Mouse (Mus musculus): ENCODE results near the gene Mettl7a2.
"Not testable (repeated sequence)": the region's sequence is repeated elsewhere in the genome, so short reads cannot be mapped to it uniquely, and the experiment has no call there.

Mettl7a2 gene

DNA sequence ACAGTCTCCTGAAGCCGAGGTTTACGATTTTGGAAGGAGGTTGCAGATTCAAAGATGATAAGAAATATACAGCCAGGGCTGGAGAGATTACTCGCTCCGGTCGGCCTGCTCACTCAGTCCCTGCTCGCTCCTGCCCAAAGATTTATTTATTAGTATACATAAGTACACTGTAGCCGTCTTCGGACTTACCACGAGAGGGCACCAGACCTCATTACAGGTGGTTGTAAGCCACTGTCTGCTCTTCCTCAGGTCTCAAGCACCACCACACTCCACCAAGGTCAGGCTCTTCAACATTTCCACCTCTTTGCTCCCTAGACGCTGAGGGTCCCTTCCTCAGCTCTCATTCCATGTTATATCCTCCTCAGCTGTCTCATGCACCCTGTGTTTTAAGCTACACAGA is 15.2 kb upstream of the Mettl7a2 start:
- DNase-seq (ENCODE audit: low read depth, low spot score): not testable (repeated sequence)

DNA sequence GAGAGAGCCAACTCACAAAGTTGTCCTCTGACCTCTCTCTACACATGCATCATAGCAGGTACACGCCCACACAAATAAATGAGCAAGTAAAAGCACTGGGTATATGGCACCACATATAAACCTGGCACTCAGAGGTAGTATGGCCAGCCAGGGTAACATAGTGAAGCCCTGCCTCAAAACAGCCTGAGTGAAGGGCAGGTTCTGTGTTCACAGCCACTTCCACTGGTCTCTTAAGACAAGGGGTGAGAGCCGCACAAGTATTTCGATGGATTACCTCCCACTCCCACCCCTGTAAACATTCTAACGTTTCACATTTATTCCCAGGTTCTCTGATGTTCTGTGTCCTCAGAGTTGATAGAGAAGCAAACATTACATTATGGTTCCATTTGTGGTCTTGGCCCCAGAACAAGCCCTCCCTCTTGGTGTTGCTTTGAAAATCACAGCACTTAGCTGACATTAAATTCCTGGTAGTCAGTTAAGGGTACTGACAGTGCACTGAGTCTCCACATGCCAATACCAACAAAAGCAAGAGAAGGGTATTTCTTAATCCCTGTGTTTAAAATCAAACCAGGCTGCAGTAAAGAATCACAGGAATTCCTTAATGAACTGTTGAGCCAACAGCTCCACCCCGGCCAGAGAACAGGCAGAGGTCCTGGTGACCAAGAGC is 11.6 kb upstream of the Mettl7a2 start:
- DNase-seq (ENCODE audit: low read depth, low spot score): not testable (repeated sequence)

DNA sequence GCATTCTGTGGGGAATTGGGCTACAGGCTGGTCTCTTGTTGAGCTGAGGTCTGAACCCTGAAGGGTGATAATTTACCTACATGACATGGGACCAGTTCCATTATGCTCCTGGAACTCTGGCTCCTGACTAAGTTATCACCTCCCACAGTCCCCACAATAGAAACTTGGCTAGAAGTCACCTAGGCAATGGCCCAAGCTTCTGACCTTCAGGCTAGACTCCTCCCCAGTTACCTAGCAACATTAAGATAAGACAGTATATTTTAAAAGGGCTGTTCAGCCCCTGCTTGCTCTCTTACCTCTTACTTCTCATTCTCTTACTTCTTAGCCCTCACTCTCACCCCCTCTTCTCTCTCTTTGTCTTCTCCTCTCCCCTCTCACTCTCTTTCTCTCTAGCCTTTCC is 7.5 kb upstream of the Mettl7a2 start:
- DNase-seq (ENCODE audit: low read depth, low spot score): no peak

DNA sequence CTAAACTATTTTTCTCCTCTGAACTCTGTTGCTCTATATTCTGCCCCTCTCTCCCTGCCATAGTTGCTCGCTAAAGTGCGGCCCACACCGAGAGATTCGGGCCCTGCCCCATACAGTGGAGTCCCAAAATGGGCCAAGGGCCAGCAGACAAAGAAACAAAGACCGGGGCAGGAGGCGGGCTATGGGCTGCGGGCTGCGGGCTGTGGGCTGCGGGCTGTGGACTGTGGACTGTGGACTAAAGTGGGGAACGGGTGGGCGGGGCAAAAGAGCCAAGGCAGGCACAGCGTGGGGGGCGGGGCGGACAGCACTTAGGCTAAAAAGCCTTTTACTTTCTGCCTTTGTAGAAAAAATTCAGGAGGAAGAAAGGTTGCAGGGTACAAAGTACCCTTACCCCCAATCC is 6.2 kb upstream of the Mettl7a2 start:
- DNase-seq (ENCODE audit: low read depth, low spot score): no peak

DNA sequence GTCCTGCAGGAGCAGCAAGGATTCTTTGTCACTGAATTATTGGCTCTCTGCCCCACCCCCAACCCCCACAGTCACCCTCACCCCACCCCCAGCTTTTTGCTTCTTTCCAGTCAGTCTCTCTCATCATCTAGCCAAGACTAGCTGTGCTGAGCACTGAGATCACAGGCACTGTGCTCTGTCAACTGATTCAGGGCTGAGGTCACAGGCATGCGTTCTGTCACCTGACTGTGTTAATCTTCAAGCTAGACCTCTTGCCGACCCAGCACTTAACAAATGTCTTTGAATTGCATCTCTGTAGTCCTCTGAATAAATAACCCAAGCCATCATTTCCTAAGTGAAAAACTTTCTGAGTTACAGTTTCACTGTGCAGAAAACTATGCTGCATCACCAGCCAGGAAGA is 3.5 kb upstream of the Mettl7a2 start:
- DNase-seq (ENCODE audit: low read depth, low spot score): no peak

DNA sequence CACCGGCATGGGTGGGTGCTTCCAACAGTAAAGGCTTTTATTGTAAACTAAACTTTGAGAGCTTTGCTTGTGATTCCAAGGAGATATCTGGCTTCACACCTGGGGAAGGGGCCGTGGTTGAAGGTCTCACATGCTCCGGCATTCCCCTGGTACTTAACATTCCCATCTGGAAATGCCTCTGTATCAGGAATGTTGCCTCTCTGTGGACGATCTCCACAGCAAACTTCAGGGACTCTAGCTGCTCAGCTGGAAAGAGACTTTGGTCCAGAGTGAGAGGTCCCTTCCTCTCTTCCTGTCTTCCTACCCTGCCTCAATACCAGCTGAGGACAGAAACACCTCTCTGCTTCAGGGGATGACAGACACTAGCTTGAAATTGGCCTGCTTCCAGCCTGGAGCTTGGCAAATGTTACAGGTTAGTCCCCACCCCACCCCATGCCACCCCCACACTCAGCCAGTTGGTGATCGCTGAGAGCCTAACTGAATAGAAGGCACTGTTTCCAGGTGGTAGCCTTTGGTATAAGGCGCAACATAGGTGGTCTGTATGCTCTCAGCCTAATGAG is 1.4 kb upstream of the Mettl7a2 start:
- no peak for DNase-seq (ENCODE audit: low read depth, low spot score)

DNA sequence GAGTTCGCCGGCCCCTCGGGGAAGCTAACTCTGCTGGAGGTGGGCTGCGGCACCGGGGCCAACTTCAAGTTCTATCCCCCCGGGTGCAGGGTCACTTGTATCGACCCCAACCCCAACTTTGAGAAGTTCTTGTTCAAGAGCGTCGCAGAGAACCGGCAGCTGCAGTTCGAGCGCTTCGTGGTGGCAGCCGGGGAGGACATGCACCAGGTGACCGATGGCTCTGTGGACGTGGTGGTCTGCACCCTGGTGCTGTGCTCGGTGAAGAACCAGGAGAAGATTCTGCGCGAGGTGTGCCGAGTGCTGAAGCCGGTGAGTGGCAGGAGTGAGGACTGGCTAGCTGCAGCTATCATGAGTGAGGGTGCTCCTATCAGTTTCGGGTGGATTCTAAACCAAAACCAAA is 399 bp downstream of the Mettl7a2 start:
- not testable (repeated sequence) for DNase-seq (ENCODE audit: low read depth, low spot score)

DNA sequence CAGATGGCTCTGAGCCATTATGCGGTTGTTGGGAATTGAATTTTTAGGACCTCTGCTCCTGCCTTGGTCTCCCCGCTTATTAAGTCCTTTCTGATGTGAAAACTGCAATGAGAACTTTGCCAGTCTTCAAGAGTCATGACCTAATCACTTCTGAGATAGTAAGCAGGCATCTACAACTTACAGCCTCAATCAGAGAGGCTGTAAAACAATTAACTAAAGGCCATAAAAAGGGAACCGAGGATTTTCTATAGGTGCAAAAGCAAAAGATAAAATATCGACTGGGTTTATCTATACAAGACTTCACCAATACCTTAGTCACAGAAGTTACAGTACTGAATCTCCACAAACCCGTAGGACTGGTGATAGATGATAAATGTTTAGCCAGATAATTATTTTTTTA is 2.9 kb downstream of the Mettl7a2 start:
- DNase-seq (ENCODE audit: low read depth, low spot score): no peak

DNA sequence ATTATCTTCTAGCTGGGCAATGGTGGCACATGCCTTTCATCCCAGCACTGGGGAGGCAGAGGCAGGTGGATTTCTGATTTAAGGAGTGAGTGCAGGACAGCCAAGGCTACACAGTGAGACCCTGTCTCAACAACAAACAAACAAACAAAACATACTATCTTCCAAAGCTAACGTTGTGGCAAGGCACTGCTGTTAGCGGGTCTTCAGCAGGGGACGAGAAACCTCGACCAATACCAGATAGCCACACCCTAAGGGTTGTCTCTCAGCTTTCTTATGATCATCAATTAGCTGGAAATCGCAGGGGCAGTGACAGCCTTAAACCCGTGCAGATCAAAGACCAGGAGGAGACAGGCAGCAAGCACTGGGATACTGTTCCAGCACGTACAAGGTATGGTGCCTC is 11.2 kb downstream of the Mettl7a2 start, which contains the start of gene Higd1c:
Gene Higd1c, plus strand, starts transcription at position 301 of the 400 bp plus-strand sequence.
- DNase-seq (ENCODE audit: low read depth, low spot score): no peak

DNA sequence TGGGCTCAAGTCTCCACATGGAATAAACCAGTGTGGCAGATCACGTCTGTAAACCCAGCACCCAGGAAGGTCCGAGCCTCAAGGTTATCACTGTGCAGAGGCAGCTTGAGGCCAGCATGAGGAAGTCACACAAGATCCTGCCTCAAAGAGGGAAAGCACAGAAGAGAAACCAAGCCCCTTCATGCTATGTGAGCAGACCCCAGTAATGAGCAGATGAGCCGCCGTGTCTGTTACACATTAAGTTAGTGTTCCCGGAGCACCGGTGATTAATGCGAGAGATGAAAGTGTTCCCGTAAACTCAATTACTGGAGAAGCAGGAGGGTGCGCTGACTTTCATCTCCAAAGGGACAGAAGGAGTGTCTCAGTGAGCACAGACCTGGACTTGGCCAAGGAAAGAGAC is 13.0 kb downstream of the Mettl7a2 start:
- DNase-seq (ENCODE audit: low read depth, low spot score): not testable (repeated sequence)

DNA sequence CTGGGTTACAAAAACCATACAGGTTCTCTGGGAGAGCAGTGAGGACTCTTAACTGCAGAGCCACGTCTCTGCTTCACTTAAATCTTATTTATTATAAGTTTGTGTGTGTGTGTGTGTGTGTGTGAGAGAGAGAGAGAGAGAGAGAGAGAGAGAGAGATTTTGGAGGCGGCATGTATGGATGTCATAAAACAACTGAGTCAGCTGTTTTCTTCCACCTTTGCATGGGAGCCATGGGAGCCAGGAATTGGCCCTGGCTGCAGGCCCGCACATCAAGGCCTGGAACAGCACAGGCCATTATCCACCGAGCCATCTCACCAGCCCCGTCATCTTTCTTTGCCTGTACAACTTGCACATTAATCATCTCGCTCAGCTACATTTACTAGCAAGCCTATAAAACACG is 14.1 kb downstream of the Mettl7a2 start:
- DNase-seq (ENCODE audit: low read depth, low spot score): no peak

DNA sequence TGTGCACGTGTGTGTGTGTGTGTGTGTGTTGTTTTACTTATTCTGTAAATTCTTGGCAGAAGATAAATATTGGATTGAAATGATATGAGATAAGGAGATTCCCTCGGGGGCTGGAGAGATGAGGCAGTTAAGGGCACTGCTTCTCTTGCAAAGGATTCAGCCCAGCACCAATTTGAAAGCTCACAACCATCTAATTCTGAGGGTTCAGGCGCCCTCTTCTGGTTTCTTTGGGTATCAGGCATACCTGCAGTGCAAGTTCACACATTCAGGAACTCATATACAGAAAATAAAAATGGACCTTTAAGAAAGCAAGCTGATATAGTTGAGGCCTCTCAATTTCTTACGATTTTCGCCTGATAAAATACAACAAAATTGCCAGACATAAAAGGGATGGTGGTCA is 22.1 kb downstream of the Mettl7a2 start:
- peak; percentile 38 for DNase-seq (ENCODE audit: low read depth, low spot score)

DNA sequence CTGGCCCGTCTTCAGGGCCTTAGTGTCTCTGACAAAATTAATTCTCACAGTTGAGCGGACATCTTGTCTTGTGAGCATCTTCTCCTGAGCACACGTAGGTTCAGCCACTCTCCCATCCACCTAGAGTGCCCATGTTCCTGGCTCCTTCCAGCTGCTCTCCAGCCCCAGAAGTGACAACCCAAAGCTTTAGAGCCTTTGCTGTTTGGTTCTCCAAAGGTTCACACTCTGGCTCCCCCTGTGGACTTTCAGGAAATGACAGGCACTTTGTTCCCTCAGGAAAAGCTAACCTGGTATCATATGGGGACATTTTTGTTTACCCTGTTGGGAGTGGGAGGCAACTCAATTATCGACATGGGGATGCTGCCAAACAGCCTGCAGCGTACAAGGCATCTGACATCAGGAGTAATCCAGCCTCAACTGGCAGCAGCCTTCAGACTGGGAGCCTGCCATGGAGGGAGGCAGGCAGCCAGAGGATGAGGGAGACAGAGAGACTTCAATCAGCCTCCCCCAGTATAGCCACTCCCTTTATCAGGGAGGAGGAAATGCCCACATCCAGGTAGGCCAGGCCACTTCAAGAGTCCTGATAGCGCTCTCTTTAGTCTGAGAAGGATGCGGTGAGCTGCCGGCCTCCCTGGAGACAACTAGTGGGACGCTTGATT is 25.0 kb downstream of the Mettl7a2 start:
- not testable (repeated sequence) for DNase-seq (ENCODE audit: low read depth, low spot score)

DNA sequence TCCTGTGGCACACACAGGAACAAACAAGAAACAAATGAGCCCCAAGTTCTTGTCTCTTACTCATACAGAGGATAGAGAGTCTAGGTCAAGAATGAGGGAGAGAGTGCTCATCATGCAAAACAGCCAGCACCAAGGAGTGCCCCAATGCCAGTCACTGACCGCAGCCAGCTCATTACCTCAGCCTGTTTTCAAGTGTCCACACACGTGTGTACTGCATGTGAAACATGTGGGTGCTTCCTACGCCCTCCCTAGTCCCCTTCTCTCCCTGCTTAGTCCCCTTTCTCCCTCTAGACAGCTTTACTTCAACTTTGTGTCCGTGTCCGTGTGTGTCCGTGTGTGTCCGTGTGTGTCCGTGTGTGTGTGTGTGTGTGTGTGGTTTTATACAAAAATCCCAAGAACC is 26.7 kb downstream of the Mettl7a2 start:
- no peak for DNase-seq (ENCODE audit: low read depth, low spot score)

DNA sequence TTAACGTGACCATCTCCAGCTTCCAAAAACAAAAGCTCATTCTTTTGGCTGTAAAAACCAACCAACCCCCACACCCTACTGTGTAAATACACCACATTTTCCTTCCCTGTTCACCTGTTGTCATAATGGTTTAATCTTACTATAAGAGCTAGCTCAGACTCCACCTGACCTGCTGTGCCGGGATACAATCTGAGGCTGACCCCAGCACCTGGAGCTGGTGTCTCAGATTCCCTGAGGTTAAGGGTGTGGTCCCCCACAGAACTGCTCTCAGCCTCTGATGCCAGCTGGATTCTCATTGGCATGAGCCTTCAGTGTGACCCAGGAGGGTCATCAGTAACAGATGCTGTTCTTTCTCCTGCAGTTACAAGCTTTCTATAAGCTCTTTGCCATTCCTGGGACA is 27.1 kb downstream of the Mettl7a2 start:
- no peak for DNase-seq (ENCODE audit: low read depth, low spot score)

DNA sequence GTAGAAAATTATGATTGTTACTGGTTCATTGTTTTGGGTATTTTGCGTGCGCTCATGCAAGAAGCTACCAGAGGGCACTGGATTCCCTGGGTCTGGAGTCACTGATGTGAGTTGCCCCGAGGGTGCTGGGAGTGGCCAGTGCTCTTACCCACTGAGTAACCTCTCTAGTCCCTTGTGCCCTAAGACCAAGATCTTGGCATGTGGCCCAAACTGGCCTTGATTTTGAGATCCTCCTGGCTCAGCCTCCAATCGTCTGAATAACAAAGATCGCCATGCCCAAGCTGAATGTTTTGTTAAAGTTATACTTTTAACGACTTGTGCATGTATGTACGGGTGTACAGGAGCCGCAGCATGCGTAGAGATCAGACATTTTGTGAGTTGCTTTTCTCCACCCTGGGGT is 32.7 kb downstream of the Mettl7a2 start:
- DNase-seq (ENCODE audit: low read depth, low spot score): no peak

DNA sequence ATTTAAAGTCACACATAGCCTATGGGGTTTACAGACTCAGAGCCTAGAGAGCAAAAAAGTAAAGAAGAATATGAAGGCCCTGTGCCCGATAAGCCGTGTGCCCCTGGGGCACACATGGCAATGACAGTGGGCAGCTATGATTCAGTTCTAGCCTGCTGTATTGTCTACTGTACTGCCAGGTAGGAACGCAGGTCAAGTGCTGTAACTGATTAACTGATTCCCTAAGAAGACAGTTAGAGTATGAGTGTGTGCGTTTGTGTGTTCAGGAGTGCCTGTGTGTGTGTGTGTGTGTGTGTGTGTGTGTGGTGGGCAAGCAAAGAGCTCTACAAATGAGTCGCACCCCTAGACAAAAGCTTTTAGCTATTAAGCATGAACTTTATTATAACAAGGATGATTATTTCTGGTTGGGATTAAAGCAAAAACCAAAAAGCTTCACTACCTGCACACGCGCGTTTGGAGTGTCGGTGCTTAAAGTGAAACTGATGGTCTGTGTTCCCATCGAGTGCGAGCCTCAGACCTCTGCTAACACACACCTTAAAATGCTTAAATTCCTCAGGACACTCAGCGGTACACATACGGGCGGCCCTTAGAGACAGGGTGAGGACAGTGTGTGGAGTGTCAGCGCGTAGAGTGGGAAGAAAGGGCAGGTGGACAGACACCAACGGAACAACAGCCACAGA is 34.7 kb downstream of the Mettl7a2 start:
- no peak for DNase-seq (ENCODE audit: low read depth, low spot score)

DNA sequence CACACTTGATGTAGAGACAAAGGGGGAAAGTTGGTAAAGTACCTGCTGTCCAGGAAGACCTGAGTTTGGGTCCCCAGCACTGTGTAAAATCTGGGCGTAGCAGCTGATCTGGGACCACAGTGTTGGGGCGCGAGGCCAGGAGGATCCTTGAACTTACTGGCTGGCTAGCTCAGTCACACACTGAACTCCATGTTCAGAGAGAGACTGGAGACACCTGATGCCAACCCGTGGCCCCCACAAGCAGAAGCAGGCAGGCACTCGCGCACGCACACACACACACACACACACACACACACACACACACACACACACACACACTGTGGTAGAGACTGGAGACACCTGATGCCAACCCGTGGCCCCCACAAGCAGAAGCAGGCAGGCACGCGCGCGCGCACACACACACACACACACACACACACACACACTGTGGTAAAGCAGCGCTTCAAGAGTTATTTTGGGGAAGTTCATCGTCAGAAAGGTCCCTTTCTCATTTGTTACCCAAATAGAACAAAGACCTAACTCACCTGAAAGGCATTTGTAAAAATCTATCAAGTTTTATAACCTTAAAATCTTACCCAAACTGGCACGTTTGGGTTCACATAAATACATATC is 35.3 kb downstream of the Mettl7a2 start:
- no peak for DNase-seq (ENCODE audit: low read depth, low spot score)

DNA sequence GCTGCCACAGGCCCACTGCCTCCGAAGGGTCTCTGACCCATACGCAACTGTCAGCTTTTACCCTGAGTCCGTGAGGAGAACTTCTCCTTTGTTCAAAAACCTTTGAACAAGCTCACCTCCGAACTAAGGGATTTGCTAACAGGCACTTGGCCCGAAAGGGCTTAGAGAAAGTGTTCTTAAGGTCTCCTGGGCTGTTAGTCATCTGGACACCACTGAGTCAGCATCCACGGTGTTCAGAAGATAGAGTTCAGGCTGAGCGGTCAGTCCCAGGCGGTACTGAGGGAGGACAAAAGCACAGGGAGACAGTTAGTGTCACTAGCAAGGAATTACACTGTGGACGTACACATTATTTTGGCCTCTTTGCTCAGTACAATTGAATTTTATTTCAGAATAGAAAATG is 35.9 kb downstream of the Mettl7a2 start:
- no peak for DNase-seq (ENCODE audit: low read depth, low spot score)

DNA sequence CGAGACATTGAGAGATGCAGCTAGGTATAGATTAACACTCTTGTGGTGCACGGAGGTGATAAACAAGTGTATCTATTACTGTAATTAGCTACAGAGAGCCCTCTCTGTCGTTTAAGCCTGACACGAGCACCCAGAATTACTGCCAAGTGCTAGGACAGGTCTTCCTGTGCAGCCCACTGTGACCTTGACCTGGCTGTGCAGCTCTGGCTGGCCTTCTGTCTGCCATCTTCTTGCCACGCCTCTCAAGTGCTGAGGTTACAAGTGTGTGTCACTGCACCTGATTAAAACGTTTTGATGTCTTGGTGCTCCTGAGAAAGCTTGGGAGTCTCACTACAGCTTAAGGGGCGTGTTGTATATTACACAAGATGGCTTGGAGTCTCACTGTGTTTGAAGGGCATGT is 38.1 kb downstream of the Mettl7a2 start:
- DNase-seq (ENCODE audit: low read depth, low spot score): no peak

DNA sequence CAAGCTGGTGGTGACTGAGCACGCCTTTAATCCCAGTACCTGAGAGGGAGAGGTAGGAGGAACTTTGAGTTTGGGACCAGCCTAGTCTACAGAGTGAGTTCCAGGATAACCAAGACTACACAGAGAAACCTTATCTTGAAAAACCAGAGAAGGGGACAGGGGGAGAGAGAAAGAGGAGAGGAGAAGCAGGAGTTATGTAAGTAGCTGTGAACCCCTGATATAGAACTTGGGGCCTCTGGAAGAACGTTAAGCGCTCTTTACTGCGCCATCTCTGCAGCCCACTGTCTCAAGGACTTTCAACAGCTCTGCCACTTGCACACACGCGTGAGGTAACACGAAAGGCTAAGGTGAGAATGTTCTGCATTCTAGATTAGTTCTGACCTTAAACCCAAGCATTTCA is 38.6 kb downstream of the Mettl7a2 start:
- DNase-seq (ENCODE audit: low read depth, low spot score): no peak

DNA sequence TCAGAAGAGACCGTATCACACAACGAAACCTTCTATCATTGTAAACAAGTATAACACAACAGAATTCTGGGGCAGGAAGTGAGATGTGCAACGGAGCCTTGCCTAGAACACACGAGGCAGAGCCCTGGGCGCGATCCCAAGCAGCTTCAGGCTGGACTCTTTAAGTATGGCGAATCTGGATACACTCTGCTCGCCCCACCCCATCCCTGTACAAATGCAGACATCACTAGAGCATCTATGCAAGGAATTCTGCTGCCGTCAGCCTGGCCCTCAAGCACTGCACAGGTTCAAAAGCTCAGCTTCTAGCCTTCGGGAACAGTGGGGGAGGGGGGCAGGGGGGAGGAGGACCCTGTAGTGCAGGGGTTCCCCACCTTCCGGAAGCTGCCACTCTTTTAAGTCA is 40.0 kb downstream of the Mettl7a2 start:
- DNase-seq (ENCODE audit: low read depth, low spot score): no peak

All from telencephalon, adult 2 months (tissue).